Mouse (Mus musculus) NIH3T3 (cell line): ENCODE measurements around the gene Sfxn5.

ENCODE experiments used
- DNase-seq: peaks from one replicate; pipeline ENCODE4 v3.0.0-alpha.2; 2012; ENCODE audit warnings: low read depth

The Sfxn5 gene

GRCm38 (mm10) chr6:85189911-85190591 lies 143.2 kb downstream of the Sfxn5 start:
- DNase-seq, result no peak

- DNase-seq, result no peak
These were observed 143.9 kb downstream of the Sfxn5 start for GRCm38 (mm10) chr6:85189361-85189760.

- DNase-seq, result no peak
These were observed 144.7 kb downstream of the Sfxn5 start for GRCm38 (mm10) chr6:85188256-85189110.

GRCm38 (mm10) chr6:85187340-85188211 lies 145.6 kb downstream of the Sfxn5 start, which contains the start of gene Emx1:
Emx1 (plus strand) TSS chr6:85187438.
- no peak for DNase-seq

GRCm38 (mm10) chr6:85186744-85187059 lies 146.5 kb downstream of the Sfxn5 start:
- no peak for DNase-seq

GRCm38 (mm10) chr6:85186033-85186743 lies 147.0 kb downstream of the Sfxn5 start:
- no peak for DNase-seq

- no peak for DNase-seq
These were observed 149.3 kb downstream of the Sfxn5 start for GRCm38 (mm10) chr6:85183951-85184350.

- no peak for DNase-seq
These were observed 153.2 kb downstream of the Sfxn5 start for GRCm38 (mm10) chr6:85180036-85180435.

- DNase-seq, result peak; percentile 58
These were observed 153.7 kb downstream of the Sfxn5 start for GRCm38 (mm10) chr6:85179569-85179968.

GRCm38 (mm10) chr6:85165440-85165921 lies 167.7 kb downstream of the Sfxn5 start:
- no peak for DNase-seq
